Mouse (Mus musculus) heart, embryonic 14.5 days (tissue): Measurements from ENCODE around the gene Ifnar1. TPM values are rescaled to one million over a fixed set of nuclear protein-coding genes. Genes with fewer than 3 reads are reported as not detected.

Source experiments
- ATAC-seq: fragments of 200-750 bp; cut with Nextera tagmentation; 2 replicates; pipeline ENCODE4 v1.8.0; 2017; ENCODE audit warnings: low read depth, moderate TSS enrichment; ENCODE audit not compliant: insufficient number of reproducible peaks, insufficient read depth, low FRiP score
- H3K27ac ChIP-seq, 2 experiments: fragments of 200-500 bp in 1 of 2; fragments of 300-500 bp in 1 of 2; sonication (generic) in 1 of 2; replicated peaks in 1 of 2; 2 replicates each; pipeline ENCODE4 v1.5.1; 2012 to 2014; ENCODE audit warnings: low read depth in 2 of 2, low read length in 2 of 2, control low read depth in 1 of 2, mild to moderate bottlenecking in 1 of 2, mixed read lengths in 1 of 2; ENCODE audit not compliant: control insufficient read depth in 1 of 2, insufficient read depth in 1 of 2
- H3K27me3 ChIP-seq: fragments of 300-500 bp; sonication (generic); 2 replicates; pipeline ENCODE4 v1.6.1; 2014; ENCODE audit warnings: mild to moderate bottlenecking, low read length, control low read depth; ENCODE audit not compliant: control insufficient read depth, insufficient read depth
- H3K36me3 ChIP-seq: fragments of 300-500 bp; sonication (generic); 2 replicates; pipeline ENCODE4 v1.6.1; 2014; ENCODE audit warnings: mild to moderate bottlenecking, control low read depth, low read length, mixed read lengths; ENCODE audit not compliant: control insufficient read depth, insufficient read depth
- H3K4me1 ChIP-seq, 2 experiments: fragments of 200-500 bp in 1 of 2; fragments of 300-500 bp in 1 of 2; sonication (generic) in 1 of 2; 2 replicates each; pipeline ENCODE4 v1.6.1; 2012 to 2014; ENCODE audit warnings: low read length in 2 of 2, control low read depth in 1 of 2, mixed read lengths in 1 of 2; ENCODE audit not compliant: control insufficient read depth in 2 of 2, insufficient read depth in 2 of 2
- H3K4me2 ChIP-seq: fragments of 300-500 bp; sonication (generic); 2 replicates; pipeline ENCODE4 v1.6.1; 2014; ENCODE audit warnings: mild to moderate bottlenecking, low read length
- H3K4me3 ChIP-seq, 2 experiments: fragments of 200-500 bp in 1 of 2; fragments of 300-500 bp in 1 of 2; sonication (generic) in 1 of 2; 2 replicates each; pipeline ENCODE4 v1.5.1; 2012 to 2014; ENCODE audit warnings: low read length in 2 of 2, mild to moderate bottlenecking in 2 of 2, control low read depth in 1 of 2, low read depth in 1 of 2, moderate library complexity in 1 of 2; ENCODE audit not compliant: control insufficient read depth in 1 of 2, insufficient read depth in 1 of 2
- H3K9ac ChIP-seq: fragments of 300-500 bp; sonication (generic); 2 replicates; pipeline ENCODE4 v1.6.1; 2014; ENCODE audit warnings: mild to moderate bottlenecking, low read length
- H3K9me3 ChIP-seq: fragments of 300-500 bp; sonication (generic); 2 replicates; pipeline ENCODE4 v1.6.1; 2016; ENCODE audit warnings: low read length, control low read depth; ENCODE audit not compliant: control insufficient read depth
- WGBS: fragments of 180-500 bp; shearing (Covaris S2); extraction: QIAGEN DNeasy Blood & Tissue Kit; methylation state at CpG from one replicate; pipeline ENCODE4 v1.1.7; 2014; 5-methylcytosine and 5-hydroxymethylcytosine counted together
- polyA plus RNA-seq: library from polyadenylated mRNA; unstranded; fragments of >200 nt; fragmentation: Nextera tagmentation; extraction: Ambion mirVana; gene quantifications from 2 replicates; pipeline ENCODE4 v1.2.1, GENCODE M21; 2014

The Ifnar1 gene
- polyA plus RNA-seq, 1 experiment from 2014 or later: 45.1 TPM

- H3K36me3 ChIP-seq: peaks cover 47% of the 10 kb centered on the region
- WGBS: 89% methylated on average over 2 of the region's 2 CpGs
Observed at GRCm38 (mm10) chr16:91488066-91488465, 3.0 kb downstream of the Ifnar1 start.

GRCm38 (mm10) chr16:91490897-91491296 is 5.9 kb downstream of the Ifnar1 start:
- peaks cover 75% of the 10 kb centered on the region for H3K36me3 ChIP-seq
- no peak overlapping the region for H3K27ac ChIP-seq
- no peak overlapping the region for H3K4me3 ChIP-seq
- no peak for ATAC-seq
- WGBS: 82% methylated on average over 4 of the region's 4 CpGs
- peaks cover 3 to 5% of the 10 kb centered on the region in 2 experiments; a peak in 3 of 4 replicates for H3K4me1 ChIP-seq
- no peak overlapping the region for H3K9ac ChIP-seq
- no peaks in the 10 kb centered on the region for H3K9me3 ChIP-seq
- no peaks in the 10 kb centered on the region for H3K27me3 ChIP-seq
- H3K4me2 ChIP-seq: no peak overlapping the region

More at GRCm38 (mm10) chr16:91488066-91488465, 3.0 kb downstream of the Ifnar1 start:
- H3K4me2 ChIP-seq: no peak overlapping the region
- no peak overlapping the region for H3K9ac ChIP-seq
- H3K4me1 ChIP-seq: peaks cover 5 to 11% of the 10 kb centered on the region in 2 experiments
- no peak for ATAC-seq
- H3K27me3 ChIP-seq: no peaks in the 10 kb centered on the region
- no peaks in the 10 kb centered on the region for H3K9me3 ChIP-seq
- no peak overlapping the region for H3K4me3 ChIP-seq
- H3K27ac ChIP-seq: no peak overlapping the region

GRCm38 (mm10) chr16:91491473-91491872 is 6.4 kb downstream of the Ifnar1 start:
- Histone ChIP-seq H3K9ac (no peak overlapping the region), H3K27me3 (no peaks in the 10 kb centered on the region), H3K4me1 (no peaks in the 10 kb centered on the region; a peak in 2 of 4 replicates), H3K27ac (no peak overlapping the region), H3K4me2 (no peak overlapping the region), H3K9me3 (no peaks in the 10 kb centered on the region), H3K36me3 (peaks cover 81% of the 10 kb centered on the region), H3K4me3 (no peak overlapping the region)
- ATAC-seq: no peak
- 87% methylated on average over 3 of the region's 3 CpGs for WGBS

DNA sequence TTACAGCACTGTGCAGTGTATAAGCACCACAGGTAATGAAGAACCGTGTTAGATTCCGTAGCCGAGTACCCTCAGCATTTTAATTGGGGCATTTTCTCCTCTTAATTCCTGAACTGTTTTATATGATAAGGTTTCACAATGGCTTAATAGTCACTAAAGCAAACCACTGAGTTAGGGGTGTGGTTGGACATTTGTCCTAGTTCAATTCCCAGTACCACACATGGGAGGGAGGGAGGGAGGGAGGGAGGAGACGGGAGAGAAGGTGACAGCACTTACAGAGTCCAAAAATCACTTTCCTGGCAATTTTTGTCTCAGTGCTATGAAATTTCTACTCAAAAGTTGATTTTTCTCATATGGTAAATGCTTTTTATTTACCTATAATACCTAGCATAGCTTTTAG is 10.5 kb downstream of the Ifnar1 start:
- Histone ChIP-seq H3K27ac (no peak overlapping the region), H3K4me3 (no peak overlapping the region), H3K27me3 (no peaks in the 10 kb centered on the region), H3K4me1 (no peaks in the 10 kb centered on the region; a peak in 1 of 4 replicates), H3K4me2 (no peak overlapping the region), H3K9ac (no peak overlapping the region), H3K9me3 (no peaks in the 10 kb centered on the region), H3K36me3 (peaks cover 98% of the 10 kb centered on the region)
- no peak for ATAC-seq
- WGBS: 91% methylated on average over 4 of the region's 4 CpGs

GRCm38 (mm10) chr16:91496206-91496605 is 11.2 kb downstream of the Ifnar1 start:
- 94% methylated on average over 17 of the region's 17 CpGs for WGBS
- no peak overlapping the region for H3K4me3 ChIP-seq
- H3K36me3 ChIP-seq: peaks cover 98% of the 10 kb centered on the region
- no peak overlapping the region for H3K9ac ChIP-seq
- ATAC-seq: no peak
- H3K4me1 ChIP-seq: no peaks in the 10 kb centered on the region; a peak in 1 of 4 replicates
- H3K4me2 ChIP-seq: no peak overlapping the region
- H3K27ac ChIP-seq: no peak overlapping the region
- no peaks in the 10 kb centered on the region for H3K9me3 ChIP-seq
- H3K27me3 ChIP-seq: no peaks in the 10 kb centered on the region

DNA sequence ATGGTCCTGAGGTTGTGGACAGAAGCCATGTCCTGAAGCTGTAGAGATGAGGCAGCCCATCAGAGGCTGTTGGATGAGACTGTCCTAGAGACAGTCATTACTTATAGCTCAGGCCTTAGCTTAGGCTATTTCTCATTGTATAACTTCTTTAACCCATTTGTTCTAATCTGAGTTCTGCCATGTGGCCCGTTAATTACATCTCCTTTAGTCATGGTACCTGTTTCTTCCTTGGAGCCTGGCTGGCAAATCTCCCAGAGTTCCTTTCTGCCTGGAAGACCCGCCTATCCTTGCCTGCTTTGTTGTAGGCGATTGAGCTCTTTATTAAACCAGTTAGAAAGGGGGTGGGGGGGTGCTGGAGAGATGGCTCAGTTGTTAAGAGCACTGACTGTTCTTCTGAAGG is 11.7 kb downstream of the Ifnar1 start:
- H3K36me3 ChIP-seq: peaks cover 98% of the 10 kb centered on the region
- 95% methylated on average over 3 of the region's 3 CpGs for WGBS
- ATAC-seq: no peak

DNA sequence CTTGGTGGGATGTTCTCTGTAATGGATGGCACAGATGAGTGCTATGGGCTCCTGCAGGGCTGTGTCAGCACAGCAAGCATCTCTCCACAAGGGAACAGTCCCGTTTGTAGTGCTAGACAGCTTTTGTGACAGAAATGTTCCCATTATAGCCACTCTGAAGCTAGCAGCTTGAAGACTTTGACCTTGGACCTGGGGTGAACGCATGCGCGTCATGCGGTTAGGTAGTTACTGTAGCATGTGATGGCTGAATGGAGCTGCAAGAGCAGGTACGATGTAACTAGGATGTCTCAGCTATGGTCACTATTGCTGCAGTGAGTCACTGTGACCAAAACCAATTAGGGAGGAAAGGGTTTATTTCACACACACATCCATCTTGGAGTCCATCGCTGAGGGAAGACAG is 13.0 kb downstream of the Ifnar1 start:
- Histone ChIP-seq H3K27me3 (no peaks in the 10 kb centered on the region), H3K9ac (no peak overlapping the region), H3K27ac (no peak overlapping the region), H3K4me3 (no peak overlapping the region), H3K4me1 (no peaks in the 10 kb centered on the region; a peak in 1 of 4 replicates), H3K4me2 (no peak overlapping the region), H3K9me3 (no peaks in the 10 kb centered on the region), H3K36me3 (peaks cover 94% of the 10 kb centered on the region)
- 88% methylated on average over 7 of the region's 7 CpGs for WGBS
- ATAC-seq: no peak

More for the DNA sequence above, 11.7 kb downstream of the Ifnar1 start:
- no peak overlapping the region for H3K4me2 ChIP-seq
- no peak overlapping the region for H3K27ac ChIP-seq
- H3K27me3 ChIP-seq: no peaks in the 10 kb centered on the region
- H3K4me3 ChIP-seq: no peak overlapping the region
- no peaks in the 10 kb centered on the region; a peak in 1 of 4 replicates for H3K4me1 ChIP-seq
- H3K9me3 ChIP-seq: no peaks in the 10 kb centered on the region
- no peak overlapping the region for H3K9ac ChIP-seq

GRCm38 (mm10) chr16:91504701-91505100 is 19.7 kb downstream of the Ifnar1 start:
- Histone ChIP-seq H3K4me3 (no peak overlapping the region), H3K36me3 (peaks cover 81% of the 10 kb centered on the region), H3K27me3 (no peaks in the 10 kb centered on the region), H3K4me2 (no peak overlapping the region), H3K9ac (no peak overlapping the region), H3K9me3 (no peaks in the 10 kb centered on the region), H3K4me1 (no peaks in the 10 kb centered on the region), H3K27ac (no peak overlapping the region)
- no peak for ATAC-seq
- WGBS: 90% methylated on average over 7 of the region's 7 CpGs
